Mouse (Mus musculus) MEL-GATA-1-ER (cell line): ENCODE data around the gene Olfr341.

Experiments used
- DNase-seq: peaks from one replicate; pipeline ENCODE4 v3.0.0-alpha.2; 2012; ENCODE audit warnings: low read depth; ENCODE audit errors: extremely low read depth

The Olfr341 gene

DNA sequence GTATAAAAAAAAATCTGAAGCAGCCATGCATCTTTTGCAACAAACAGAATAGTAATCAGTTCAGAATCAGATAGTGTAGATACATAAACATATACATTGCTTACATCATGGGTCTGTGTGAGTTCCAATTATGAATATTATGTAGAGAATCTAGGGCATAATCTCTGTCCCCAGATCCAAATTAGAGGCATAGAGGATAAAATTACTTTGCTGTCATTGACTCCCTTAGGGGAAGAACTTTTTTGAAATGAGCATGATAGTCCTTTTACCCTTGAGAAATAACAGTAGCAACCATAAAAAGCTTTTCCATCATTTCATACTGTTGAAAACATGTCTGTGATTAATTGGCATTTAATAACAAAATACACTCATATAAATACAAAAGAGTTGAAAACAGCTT, at the start of gene Olfr341:
Olfr341 (minus strand) TSS at position 101 of the 400 bp plus-strand sequence.
- DNase-seq: no peak

DNA sequence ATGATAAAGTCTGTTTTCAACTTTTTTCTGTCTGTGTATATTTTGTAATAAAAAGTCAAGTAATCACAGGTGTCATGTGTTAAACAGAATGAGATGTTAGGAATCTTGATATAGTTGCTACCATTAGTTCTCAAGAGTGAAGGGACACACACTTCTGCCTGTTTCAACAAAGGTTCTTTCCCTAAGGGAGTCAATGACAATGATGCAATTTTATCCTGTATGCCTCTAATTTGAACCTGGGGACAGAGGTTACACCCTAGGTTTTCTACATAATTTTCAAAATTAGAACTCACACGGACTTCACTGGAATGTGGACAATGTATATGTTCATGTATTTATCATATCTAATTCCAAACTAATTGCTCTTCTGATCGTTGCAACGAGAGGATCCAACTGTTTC, 42.4 kb upstream of the Olfr341 start, which contains the start of gene Olfr342:
Olfr342 (plus strand) TSS at position 301 of the 400 bp plus-strand sequence.
- no peak for DNase-seq

DNA sequence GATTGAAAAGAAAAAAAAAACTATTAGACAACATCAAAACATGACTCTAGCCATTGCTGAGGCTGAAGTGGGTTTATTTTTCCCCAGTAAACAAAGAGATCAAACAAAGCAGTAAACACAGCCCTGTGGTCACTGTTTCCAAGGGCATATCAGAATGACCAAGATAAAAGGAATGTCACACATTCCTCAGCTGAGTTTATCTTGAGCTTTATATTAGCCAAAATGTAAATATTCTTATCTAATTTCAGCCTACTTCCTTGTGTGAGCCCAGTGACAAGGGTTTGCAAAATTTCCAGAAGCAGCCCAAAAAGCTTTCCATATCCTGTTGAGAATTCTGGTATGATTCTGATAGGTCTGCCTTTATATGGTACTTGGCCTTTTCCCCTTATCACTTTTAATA, 8.6 kb downstream of the Olfr341 start:
- no peak for DNase-seq

DNA sequence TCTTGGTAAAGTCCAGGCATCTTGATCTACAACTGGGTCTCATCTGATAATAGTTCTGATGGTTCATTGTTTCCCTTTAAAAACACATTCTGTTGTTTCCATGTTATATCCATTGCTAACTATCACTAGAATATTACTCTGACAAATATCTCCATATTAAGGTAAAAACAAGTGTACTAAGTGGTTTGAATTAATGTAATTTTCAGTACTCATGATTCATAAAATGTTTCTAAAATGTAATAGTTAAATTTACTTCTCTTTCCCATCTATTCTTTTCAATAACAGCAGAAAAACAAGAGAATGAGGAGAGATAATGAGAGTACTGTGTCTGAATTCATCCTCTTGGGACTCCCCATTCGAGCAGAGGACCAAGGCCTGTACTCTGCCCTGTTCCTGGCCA, 30.0 kb downstream of the Olfr341 start, which contains the start of gene Olfr340:
Olfr340 (plus strand) TSS at position 301 of the 400 bp plus-strand sequence.
- DNase-seq: no peak
